Mouse (Mus musculus): ENCODE measurements around the gene Tcf12. TPM values are rescaled to one million over a fixed set of nuclear protein-coding genes. Genes with fewer than 3 reads are reported as not detected.

Gene Tcf12
- total RNA-seq (2021) = 100 to 1,000 TPM; 120 to 131 TPM
- long read RNA-seq, experiment 1, full-length matches to known transcripts = 17 of 60 reads
- long read RNA-seq, experiment 1, partial matches to known transcripts = 8 of 60 reads
- long read RNA-seq, experiment 1, other reads (novel, unspliced or antisense) = 35 of 60 reads
- long read RNA-seq, experiment 2, full-length matches to known transcripts = 20 of 68 reads
- long read RNA-seq, experiment 2, partial matches to known transcripts = 8 of 68 reads
- long read RNA-seq, experiment 2, other reads (novel, unspliced or antisense) = 40 of 68 reads

DNA sequence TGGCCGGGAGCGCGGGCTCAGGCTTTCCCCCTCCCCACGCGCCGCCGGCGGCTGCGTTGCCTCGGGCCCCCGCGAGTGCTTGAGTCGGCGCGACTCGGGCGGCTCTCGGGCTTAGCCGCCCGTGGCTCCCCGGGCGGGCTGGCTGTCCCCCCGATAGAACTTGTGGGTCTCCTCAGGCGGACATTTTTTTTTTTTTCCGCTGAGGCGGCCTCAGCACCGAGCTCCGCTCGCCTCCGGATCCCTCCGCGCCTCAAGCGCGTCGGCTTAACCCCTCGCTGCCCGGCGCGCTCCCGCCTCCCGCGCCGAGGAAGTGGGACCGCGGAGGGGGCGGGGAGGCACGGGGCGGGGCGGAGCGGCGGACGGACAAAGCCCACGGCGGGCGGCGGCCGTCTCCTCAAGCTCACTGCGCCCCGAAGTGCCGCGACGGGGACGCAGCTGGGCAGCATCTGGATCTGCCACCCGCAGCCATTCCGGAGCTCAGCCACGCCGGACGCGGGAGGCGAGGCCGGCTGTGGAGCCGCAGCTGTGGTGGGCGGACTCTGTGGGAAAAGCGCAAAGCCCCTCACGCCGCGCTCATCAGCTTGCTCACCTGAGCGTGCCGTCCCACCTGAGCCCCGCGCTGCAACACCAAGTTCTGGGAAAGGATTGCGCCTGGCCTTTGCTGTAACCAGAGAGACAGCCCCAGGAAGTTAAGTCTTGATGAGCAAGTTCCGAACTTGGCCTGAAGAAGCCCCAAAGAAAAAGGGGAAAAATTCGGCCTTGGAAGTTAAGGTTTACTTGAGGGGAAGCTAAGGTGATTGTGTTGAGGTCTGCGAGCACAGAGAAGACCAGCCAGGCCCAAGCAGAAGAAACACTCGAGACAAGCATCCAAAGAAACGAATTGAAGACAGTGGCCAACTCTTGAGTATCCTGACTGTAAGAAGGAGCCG, at the start of gene Tcf12:
Gene Tcf12 (minus strand): TSS at position 250 of the 929 bp plus-strand sequence.
- peak; percentile 79 to 88 for DNase-seq (ENCODE audit: low spot score in 2 of 2)

GRCm38 (mm10) chr9:72158392-72158791, 46.7 kb upstream of the Tcf12 start:
- no peak for DNase-seq (ENCODE audit: low spot score in 2 of 2)

DNA sequence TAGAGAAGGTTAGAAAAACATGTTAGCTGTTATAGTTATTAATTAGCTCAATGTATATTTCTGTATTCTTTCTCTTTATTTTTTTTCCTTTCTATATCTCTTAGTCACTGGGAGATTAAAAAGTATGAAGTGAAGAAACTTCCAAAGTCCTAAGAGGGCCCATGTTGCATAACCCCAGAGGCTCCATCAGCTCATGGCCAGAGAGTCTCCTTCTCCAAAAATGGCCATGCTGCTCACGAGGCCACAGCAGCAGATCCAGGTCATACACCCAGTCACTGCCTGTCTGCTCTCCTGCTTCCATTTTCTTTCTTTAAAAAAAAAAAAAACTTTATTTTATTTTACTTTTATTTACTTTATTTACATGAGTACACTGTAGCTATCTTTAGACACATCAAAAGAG, 45.4 kb upstream of the Tcf12 start:
- DNase-seq (ENCODE audit: low spot score in 2 of 2) = no peak

DNA sequence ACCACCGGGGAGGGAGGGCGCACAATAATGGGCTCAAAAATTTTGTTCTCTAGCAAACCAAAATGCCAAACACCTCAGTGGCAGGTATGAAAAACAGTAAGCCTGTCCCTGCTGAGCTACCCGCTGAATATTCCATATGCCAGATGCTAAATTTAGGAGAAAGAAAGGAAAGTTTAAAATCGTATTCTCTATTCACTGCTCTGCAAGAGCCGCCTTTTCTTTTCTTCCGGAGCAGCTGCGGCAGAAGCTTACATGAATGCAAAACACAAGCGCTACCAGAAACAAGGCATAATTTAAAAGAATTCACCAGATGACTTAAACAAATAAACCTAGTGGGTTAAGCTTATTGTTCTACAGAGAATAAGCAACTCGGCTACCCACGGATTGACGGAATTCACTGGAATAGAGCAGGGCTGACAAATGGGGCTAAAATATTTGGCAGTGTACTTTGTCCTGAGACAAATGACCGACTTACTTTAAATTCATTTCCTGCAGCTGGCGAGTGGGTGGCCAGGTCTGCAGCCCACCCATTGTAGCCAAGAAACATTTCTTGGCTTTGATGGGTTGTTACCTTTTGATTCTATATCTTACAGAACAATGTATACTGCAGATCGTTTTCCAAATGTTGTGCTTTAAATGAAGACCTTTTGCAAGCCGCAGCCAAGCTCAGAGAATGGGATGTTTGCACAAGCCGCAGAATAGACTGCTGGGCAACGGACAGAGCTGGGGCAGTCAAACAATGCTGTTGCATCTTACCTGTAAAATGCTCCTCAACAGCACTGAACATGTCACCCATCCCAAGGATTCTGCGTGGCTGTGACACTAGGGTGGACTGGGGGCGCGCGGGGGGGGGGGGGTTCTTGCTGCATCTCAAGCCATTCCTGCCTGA, 43.8 kb upstream of the Tcf12 start:
- DNase-seq (ENCODE audit: low spot score in 2 of 2) = no peak

GRCm38 (mm10) chr9:72144148-72144547, 32.5 kb upstream of the Tcf12 start:
- no peak for DNase-seq (ENCODE audit: low spot score in 2 of 2)

DNA sequence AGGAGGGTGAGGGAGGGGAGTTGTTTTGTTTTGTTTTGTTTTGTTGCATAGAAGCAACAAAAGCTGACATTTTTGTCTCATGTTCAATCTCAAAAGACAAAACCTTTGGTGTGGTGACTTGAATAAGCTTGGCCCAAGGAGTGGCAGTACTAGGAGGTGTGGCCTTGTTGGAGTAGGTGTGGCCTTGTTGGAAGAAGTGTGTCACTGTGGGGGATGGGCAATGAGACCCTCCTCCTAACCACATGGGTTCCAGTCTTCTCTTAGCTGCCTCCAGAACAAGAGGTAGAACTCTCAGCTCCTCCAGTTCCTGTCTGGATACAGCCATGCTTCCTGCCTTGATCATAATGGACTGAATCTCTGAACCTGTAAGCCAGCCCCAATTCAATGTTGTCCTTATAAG, 26.2 kb upstream of the Tcf12 start:
- no peak for DNase-seq (ENCODE audit: low spot score in 2 of 2)

DNA sequence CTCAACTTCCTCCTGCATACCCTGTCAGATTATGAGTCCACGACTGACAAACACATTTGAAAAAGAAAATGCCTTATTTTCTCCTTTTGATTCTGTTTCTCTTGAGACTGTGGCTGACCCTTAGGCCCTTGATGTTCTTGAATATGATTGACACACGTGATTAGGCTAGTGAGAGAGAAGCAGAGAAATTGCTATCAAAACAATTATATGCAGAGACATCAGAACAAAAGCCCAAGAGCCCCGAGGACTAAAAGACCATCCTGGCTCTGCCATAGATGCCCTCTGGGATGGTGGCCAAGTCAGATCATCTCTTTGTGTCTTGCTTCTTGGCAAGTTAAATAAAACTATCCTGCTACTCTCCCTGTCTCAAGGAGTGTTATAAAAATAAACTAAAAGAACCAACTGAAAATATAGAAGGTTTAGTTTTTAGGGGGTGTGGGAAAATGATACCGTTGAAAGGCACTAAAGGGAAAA, 22.1 kb upstream of the Tcf12 start:
- DNase-seq (ENCODE audit: low spot score in 2 of 2) = no peak

DNA sequence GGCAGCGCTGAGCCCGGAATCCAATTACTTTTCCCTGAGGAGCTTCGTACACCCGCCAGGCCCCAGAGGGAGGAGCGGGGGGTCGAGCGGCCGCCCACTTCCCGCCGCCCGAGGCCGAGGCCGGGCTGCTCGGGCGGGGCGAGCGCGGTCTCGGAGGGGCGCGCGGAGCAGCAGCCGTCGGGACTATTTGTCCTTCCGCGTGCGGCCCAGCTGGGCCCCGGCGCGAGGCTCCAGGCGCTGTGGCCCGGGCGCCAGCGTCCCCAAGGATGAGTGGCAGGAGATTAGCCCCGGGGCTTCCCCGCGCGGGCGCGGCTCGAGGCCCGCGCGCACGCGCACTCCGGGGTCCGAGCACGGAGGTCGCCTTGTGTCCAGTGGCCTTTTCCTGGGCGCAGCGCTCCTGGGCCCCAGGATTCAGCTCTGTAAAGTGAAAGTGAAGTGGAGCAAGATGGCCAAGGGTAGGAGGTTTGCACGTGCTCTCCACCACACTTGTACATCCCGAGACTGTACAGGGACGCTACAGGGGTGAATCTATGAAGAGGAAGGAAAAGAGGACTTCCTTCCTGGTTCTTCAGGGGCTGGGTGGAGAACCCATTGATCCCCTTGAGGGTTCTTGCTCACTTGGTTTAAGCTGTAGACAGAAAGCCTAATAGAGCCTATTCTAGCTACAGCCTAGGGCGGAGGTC, 21.6 kb upstream of the Tcf12 start:
- DNase-seq (ENCODE audit: low spot score in 2 of 2) = peak; percentile 83 to 91

DNA sequence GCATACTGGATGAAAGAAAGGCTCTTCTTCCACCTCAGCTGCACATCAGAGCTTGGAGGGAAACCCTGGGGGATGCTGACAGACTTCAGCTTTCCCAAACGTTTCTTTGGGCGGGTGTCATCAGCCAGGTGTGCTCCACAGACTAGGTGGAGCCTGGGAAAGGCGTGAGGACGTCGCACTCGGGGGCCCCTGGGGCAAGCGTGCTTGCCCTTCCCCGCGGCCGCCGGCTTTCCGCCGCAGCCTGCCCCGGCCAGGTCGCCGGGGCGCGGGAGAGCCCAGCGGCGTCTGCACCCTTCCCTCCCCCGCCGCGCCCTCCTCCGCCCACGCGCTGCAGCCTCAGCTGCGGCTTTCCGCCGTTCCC, 21.0 kb upstream of the Tcf12 start:
- DNase-seq (ENCODE audit: low spot score in 2 of 2) = no peak

DNA sequence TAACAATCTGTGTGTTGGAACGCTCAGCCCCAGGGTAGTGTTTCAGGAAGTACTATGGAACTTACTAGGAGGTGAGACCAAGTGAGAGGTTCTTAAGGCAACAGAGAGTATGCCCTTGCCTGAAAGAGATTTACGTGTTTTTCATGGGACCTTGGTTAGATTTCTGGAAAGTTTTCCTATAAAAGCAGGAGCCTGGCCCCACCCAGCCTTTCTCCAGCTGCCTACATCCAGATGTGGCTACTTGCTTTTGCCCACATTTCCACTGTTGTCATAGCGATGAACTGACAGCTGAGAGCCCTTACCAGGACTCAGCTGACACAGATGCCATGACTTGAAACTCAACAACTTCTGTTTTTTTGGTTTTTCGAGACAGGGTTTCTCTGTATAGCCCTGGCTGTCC, 18.2 kb upstream of the Tcf12 start:
- no peak for DNase-seq (ENCODE audit: low spot score in 2 of 2)

- no peak for DNase-seq (ENCODE audit: low spot score in 2 of 2)
Measured at GRCm38 (mm10) chr9:72125442-72125841, 13.8 kb upstream of the Tcf12 start.

DNA sequence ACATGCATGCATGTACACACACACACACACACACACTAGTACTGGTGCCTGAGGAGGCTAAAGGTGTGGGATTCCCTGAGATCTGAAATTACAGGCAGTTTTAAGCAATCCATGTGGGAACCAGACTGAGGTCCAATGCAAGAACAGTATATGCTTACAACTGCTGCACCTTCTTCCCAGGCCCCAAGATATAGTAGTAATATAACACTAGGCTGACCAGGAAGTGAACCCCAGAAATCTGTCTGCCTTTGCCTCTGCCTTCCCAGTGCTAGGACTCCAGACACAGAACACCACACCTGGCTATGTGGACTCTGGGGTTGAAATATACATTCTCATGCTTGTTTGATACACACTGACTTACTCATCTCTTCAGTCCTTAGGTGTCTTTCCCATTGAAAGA, 6.8 kb upstream of the Tcf12 start:
- no peak for DNase-seq (ENCODE audit: low spot score in 2 of 2)

DNA sequence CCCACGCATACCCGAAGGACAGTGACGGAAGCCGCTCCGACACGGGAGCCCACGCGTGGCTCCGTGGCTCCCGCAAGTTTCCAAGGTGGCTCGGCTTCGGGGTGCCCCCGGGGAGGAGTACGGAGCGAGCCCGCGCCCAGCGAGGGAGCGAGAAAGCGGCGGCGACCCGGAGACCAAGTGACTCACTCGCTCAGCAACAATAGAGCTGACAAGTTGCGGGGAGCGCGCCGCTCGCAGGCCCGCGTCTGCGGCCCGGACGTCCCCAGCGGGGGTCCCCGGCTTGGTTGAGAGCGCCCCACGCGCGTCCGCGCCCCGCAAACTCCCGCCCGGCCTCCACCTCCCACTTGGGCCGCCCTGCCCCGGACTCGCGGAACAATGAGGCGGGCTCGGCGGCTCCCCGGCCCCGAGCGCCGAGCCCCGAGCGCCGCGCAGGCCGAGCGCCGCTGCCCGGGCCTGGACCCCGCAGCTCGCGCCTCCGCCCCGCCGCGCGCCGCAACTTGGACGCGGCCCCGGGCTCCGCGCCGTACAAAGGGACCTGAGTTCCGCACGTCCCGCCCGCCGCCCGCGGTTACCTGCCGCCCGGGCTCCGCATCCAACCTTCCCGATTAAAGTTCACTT, 558 bp downstream of the Tcf12 start:
- DNase-seq (ENCODE audit: low spot score in 2 of 2) = peak; percentile 40 to 74

DNA sequence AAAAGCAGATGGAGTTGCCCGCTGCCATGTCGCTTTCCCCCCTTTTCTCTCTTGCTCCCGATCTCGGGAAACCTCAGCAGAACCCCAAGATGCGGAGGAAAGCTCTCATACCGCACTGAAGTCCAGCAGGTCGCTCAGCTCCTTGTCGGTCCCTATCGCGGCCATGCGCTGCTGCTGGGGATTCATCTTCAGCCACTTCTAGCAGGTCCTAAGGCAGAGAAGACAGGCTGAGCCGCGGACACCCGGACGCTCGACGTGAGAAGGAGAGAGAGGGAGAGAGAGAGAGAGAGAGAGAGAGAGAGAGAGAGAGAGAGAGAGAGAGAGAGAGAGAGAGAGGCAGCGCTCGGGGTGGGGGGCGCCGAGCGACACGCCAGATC, 1.1 kb downstream of the Tcf12 start:
- DNase-seq (ENCODE audit: low spot score in 2 of 2) = peak in 1 of 2 experiments; percentile 50

DNA sequence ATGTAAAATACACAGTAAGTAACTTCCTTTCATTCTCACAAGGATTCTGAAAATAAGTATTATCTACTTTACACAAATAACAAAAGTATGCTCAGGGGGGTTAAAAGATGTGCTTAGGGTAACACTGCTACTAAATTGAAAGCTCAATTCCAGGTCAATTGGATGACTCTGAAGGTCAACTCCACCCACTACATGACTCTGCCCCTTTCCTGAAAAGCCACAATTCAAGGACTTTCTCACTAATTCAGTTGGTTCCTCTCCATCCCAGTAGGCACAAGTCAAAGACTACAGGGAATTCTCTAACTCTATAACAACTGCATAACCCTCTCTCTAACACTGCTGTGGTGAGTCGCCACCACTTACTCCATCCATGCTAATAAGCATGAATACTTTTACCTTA, 8.2 kb downstream of the Tcf12 start:
- DNase-seq (ENCODE audit: low spot score in 2 of 2) = no peak

DNA sequence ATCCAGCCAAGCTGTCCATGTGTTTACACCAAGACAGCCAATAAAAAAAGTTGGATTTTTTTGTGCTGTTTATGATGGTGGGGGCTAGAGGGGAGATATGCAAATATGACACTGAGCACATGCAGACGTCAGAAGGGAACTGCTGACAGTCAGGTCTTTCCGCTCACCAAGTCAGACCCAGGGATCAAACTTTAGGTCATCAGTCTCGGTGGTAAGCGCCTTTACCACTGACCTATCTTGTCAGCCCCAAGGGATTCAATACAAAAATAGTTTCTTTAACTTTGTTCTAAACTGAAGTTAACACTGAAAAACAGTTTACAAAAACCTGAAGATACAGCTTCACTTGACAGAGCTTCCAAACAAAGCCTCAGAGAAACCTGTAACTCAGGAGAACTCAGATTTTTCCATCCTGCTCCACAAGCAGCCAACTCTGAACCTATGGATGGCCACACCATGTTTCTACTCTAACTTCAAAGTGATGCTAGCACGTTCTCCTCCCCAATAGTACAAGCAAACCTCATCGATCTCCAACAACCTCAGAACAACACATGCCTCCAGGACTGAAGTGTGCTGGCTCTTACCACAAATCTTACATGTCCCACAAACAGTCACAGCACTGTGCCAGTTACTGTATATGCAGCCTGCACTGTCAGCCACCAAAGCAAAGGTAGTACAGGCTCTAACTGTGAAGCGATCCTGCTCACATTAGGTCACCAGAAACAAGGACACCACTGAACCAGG, 11.6 kb downstream of the Tcf12 start:
- DNase-seq (ENCODE audit: low spot score in 2 of 2) = no peak

DNA sequence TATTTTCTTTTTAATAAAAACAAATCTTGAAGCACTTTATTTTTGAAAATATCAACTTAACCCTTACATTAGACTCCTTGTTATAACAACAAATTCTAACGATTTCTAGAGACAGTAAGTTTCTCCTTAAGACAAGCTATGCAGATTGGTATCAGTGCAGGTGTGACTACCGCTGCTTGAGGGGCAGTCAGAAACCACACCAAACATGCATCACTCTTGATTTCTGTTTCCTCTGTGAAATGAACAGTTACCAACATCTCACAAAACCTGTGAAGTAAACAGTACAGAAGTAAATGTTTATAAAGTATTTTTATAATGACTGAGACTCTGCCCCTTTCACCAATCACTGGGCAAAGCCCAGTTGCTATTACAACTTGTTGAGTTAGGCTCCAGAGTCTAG, 13.6 kb downstream of the Tcf12 start:
- no peak for DNase-seq (ENCODE audit: low spot score in 2 of 2)

- DNase-seq (ENCODE audit: low spot score in 2 of 2) = no peak
Measured at GRCm38 (mm10) chr9:72097083-72097482, 14.6 kb downstream of the Tcf12 start.

DNA sequence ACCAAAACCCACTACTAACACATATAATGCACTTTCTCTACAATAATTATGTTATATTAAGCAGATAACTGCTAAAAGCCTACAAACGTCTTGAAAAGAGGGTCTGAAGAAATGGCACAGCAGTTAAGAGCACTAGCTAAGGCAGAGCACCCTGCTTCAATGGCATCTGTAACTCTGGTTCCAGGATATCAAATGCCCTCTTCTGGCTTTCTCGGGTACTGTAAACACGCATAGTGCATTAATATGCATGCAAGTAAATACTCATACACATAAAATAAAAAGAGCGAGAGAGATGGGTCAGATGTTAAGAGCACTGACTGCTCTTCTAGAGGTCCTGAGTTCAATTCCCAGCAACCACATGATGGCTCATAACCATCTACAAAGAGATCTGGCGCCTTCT, 17.0 kb downstream of the Tcf12 start:
- DNase-seq (ENCODE audit: low spot score in 2 of 2) = no peak

GRCm38 (mm10) chr9:72092191-72092590, 19.5 kb downstream of the Tcf12 start:
- no peak for DNase-seq (ENCODE audit: low spot score in 2 of 2)
